Mouse (Mus musculus) liver, embryonic 14.5 days (tissue): ENCODE data around the gene Snapin.

ENCODE experiments used
- CTCF ChIP-seq: IDR thresholded peaks from 2 replicates; pipeline ENCODE4 v1.5.1; 2016; ENCODE audit warnings: antibody characterized with exemption, low read depth, control low read depth
- EP300 ChIP-seq: IDR thresholded peaks from 2 replicates; pipeline ENCODE4 v1.6.1; 2016; ENCODE audit warnings: antibody characterized with exemption, low read depth

- TF ChIP-seq CTCF, result no peak
- no peak for TF ChIP-seq EP300
These were observed 47.1 kb upstream of the Snapin start for GRCm38 (mm10) chr3:90537905-90538296.
